Mouse (Mus musculus): ENCODE data around the gene Golga5. TPM values are rescaled to one million over a fixed set of nuclear protein-coding genes. Genes with fewer than 3 reads are reported as not detected.

Gene Golga5
- polyA plus RNA-seq, 1 experiment from 2014 or later: 33.2 TPM

DNA sequence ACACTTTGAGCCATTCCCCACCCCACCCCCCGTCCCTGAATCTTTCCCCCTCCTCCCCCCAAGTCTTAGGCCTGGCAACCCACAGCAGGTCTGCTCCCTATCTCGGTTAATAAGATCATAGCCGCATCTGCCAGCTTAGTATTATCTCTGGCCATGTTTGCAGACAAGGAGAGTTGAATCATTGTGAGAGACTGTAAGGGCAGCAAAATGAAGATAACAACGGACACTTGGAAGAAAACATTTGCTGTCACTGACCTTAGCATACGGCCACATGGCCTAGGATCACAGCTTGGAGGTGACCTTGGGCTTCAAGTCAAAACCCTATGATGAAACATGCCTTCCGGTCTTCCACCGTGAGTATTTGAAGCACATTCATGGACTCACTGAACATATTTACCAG, 28.4 kb upstream of the Golga5 start:
- Histone ChIP-seq H3K4me1 (replicated peaks; ENCODE audit: control insufficient read depth, insufficient read depth, low read length) (peaks cover 15% of the 10 kb centered on the region), H3K9me3 (ENCODE audit: control insufficient read depth, low read length) (no peaks in the 10 kb centered on the region), H3K4me3 (replicated peaks; ENCODE audit: low read length) (no peak overlapping the region), H3K4me2 (ENCODE audit: low read length) (no peak overlapping the region), H3K27me3 (replicated peaks; ENCODE audit: control insufficient read depth, insufficient read depth, low read length) (no peaks in the 10 kb centered on the region), H3K9ac (replicated peaks; ENCODE audit: low read depth, low read length) (no peak overlapping the region), H3K27ac (ENCODE audit: low read length) (no peak overlapping the region), H3K36me3 (ENCODE audit: control insufficient read depth, insufficient read depth) (no peaks in the 10 kb centered on the region)
- ATAC-seq: no peak
- 89% methylated on average over 7 of the region's 7 CpGs for WGBS

DNA sequence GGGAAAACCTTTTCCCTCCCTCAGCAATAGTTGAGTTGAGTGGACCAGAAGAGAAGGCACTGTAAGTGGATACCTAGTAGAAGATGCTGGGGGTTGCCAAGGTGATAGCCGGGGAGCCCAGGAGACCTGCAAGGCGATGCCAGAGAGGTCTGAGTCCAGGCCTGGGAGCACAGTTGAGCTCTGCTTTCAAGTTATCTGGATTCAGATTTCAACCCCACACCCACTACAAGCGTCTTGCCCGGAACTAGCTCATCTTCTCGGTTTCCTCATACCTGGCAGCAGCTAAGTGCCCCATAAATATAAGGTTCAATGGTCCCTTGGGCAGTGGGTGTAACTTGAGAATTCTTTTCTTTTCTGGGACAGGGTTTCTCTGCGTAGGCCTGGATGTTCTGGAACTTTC, 27.8 kb upstream of the Golga5 start:
- Histone ChIP-seq H3K4me2 (ENCODE audit: low read length) (no peak overlapping the region), H3K4me1 (replicated peaks; ENCODE audit: control insufficient read depth, insufficient read depth, low read length) (peaks cover 15% of the 10 kb centered on the region), H3K4me3 (replicated peaks; ENCODE audit: low read length) (no peak overlapping the region), H3K27ac (ENCODE audit: low read length) (no peak overlapping the region), H3K27me3 (replicated peaks; ENCODE audit: control insufficient read depth, insufficient read depth, low read length) (no peaks in the 10 kb centered on the region), H3K36me3 (ENCODE audit: control insufficient read depth, insufficient read depth) (no peaks in the 10 kb centered on the region), H3K9me3 (ENCODE audit: control insufficient read depth, low read length) (no peaks in the 10 kb centered on the region), H3K9ac (replicated peaks; ENCODE audit: low read depth, low read length) (no peak overlapping the region)
- 86% methylated on average over 6 of the region's 6 CpGs for WGBS
- ATAC-seq: no peak

DNA sequence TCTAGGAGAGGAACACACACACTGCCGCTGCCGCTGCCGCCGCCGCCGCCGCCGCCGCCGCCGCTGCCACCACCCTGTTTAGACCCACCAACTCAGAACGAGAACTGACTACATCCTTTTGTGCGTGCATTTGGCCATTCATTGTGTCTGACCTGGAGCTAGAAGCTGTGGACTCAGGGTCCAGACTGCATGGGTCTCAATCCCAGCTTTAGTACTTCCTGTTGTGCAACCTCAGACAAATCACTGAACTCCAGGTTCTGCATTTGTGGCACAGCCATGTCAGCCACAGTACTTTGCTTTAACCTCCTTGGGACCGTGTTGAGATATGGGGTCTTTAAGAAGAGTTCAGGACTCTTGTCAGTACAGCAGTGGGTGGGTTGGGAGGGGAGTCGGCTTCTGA, 26.3 kb upstream of the Golga5 start:
- ATAC-seq: no peak

DNA sequence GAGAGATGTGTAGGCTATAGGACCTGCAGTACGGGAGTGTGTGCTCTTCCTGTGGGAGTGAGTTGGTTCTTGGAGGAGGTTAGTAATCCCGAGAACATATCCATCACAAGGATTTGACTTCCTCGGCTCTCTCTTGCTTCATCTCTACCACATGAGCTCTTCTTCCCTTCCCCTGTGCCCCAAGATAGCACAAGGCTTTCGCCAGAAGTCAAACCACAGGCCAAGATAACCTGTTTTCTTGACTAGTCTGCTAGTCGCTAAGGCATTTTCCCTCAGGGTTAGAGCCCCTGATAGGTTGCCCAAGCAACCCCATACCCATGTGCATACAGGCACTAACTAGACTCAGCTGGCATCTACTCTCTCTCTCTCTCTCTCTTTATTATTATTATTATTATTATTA, 25.3 kb upstream of the Golga5 start:
- H3K4me1 ChIP-seq (replicated peaks; ENCODE audit: control insufficient read depth, insufficient read depth, low read length): peaks cover 7% of the 10 kb centered on the region
- no peak overlapping the region for H3K9ac ChIP-seq (replicated peaks; ENCODE audit: low read depth, low read length)
- no peaks in the 10 kb centered on the region for H3K36me3 ChIP-seq (ENCODE audit: control insufficient read depth, insufficient read depth)
- H3K4me2 ChIP-seq (ENCODE audit: low read length): no peak overlapping the region
- H3K4me3 ChIP-seq (replicated peaks; ENCODE audit: low read length): no peak overlapping the region
- no peaks in the 10 kb centered on the region for H3K9me3 ChIP-seq (ENCODE audit: control insufficient read depth, low read length)
- H3K27me3 ChIP-seq (replicated peaks; ENCODE audit: control insufficient read depth, insufficient read depth, low read length): no peaks in the 10 kb centered on the region
- ATAC-seq: no peak
- 87% methylated on average over 5 of the region's 5 CpGs for WGBS
- H3K27ac ChIP-seq (ENCODE audit: low read length): no peak overlapping the region

More for the DNA sequence above, 26.3 kb upstream of the Golga5 start:
- Histone ChIP-seq H3K9ac (replicated peaks; ENCODE audit: low read depth, low read length) (no peak overlapping the region), H3K9me3 (ENCODE audit: control insufficient read depth, low read length) (no peaks in the 10 kb centered on the region), H3K36me3 (ENCODE audit: control insufficient read depth, insufficient read depth) (no peaks in the 10 kb centered on the region), H3K4me2 (ENCODE audit: low read length) (no peak overlapping the region), H3K4me1 (replicated peaks; ENCODE audit: control insufficient read depth, insufficient read depth, low read length) (peaks cover 13% of the 10 kb centered on the region), H3K27ac (ENCODE audit: low read length) (no peak overlapping the region), H3K4me3 (replicated peaks; ENCODE audit: low read length) (no peak overlapping the region), H3K27me3 (replicated peaks; ENCODE audit: control insufficient read depth, insufficient read depth, low read length) (no peaks in the 10 kb centered on the region)
- 92% methylated on average over 15 of the region's 15 CpGs for WGBS

DNA sequence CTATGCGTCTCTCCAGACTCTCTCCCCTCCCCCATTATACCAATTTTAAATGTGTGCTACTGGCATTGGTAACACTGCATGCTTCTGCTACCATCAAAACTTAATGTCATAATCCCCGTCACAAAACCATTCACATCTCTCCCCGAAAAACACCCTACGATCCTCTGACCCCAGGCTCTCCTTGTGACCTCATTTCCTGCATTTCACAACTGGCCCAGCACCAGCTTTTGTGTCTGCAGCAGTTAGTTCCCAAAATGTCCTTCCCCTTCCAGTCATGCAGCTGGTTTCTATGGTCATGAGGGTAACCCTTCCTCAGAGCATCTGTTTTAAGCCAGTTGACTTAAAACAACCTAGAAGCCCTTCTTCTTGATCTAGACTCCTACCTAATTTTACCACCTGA, 23.5 kb upstream of the Golga5 start:
- Histone ChIP-seq H3K9me3 (ENCODE audit: control insufficient read depth, low read length) (no peaks in the 10 kb centered on the region), H3K9ac (replicated peaks; ENCODE audit: low read depth, low read length) (no peak overlapping the region), H3K36me3 (ENCODE audit: control insufficient read depth, insufficient read depth) (no peaks in the 10 kb centered on the region), H3K4me2 (ENCODE audit: low read length) (no peak overlapping the region), H3K4me1 (replicated peaks; ENCODE audit: control insufficient read depth, insufficient read depth, low read length) (no peaks in the 10 kb centered on the region), H3K27me3 (replicated peaks; ENCODE audit: control insufficient read depth, insufficient read depth, low read length) (no peaks in the 10 kb centered on the region), H3K4me3 (replicated peaks; ENCODE audit: low read length) (no peak overlapping the region), H3K27ac (ENCODE audit: low read length) (no peak overlapping the region)
- WGBS: 75% methylated on average over 4 of the region's 4 CpGs
- ATAC-seq: no peak

DNA sequence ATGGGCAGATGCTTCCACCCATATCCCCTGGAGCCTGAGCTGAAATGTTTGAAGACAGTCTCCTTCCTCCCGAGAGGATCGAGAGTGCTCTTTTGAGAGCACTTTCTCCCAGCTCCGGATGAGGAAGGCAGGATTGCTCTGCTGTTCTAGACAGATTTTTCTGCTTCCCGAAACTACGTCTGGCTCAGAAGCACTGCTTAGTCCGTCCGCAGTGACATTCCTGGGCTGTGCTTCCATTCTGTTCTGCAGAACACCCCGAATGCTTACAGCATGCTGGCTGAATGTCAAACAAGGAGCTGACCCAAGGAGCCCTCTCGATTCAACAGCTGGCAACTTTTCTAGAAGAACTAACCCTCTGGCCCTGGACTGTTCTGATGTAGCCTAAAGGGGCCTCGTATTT, 18.5 kb upstream of the Golga5 start:
- Histone ChIP-seq H3K4me3 (replicated peaks; ENCODE audit: low read length) (no peak overlapping the region), H3K4me1 (replicated peaks; ENCODE audit: control insufficient read depth, insufficient read depth, low read length) (no peaks in the 10 kb centered on the region), H3K27me3 (replicated peaks; ENCODE audit: control insufficient read depth, insufficient read depth, low read length) (no peaks in the 10 kb centered on the region), H3K9ac (replicated peaks; ENCODE audit: low read depth, low read length) (no peak overlapping the region), H3K36me3 (ENCODE audit: control insufficient read depth, insufficient read depth) (no peaks in the 10 kb centered on the region), H3K9me3 (ENCODE audit: control insufficient read depth, low read length) (no peaks in the 10 kb centered on the region), H3K4me2 (ENCODE audit: low read length) (no peak overlapping the region), H3K27ac (ENCODE audit: low read length) (no peak overlapping the region)
- ATAC-seq: no peak
- WGBS: 78% methylated on average over 10 of the region's 10 CpGs

DNA sequence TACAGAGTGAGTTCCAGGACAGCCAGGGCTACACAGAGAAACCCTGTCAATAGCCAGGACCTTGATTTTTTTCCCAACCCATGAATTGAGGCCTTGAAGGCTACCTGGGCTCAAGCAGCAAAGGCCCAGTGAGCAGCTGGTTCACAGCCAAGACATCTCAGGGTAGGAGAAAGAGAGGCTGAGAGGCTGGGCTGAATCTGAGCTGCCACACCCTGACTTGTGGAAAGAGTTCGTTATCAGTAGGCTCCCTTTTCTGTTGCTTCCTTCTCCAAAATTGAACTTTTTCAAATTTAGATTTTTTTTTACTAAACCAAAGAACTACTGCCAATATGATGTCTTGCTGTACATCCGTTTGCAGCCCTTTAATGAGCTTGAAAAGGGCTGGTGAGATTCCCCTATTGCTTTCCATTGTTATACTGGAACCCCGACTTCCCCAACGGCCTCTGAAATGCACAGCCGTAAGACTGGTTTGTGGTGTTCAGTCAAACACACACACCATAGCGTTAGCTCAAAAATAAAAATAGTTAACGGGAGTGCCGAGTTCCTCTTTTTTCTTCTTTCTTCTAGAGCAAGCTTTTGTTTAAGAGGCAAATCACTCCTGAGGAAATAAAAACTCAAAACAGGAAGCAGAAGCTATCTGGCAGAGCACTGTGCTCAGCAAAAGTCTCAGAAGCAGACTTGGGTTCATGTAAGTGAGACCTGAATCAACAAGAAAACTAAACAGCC, 17.6 kb upstream of the Golga5 start:
- Histone ChIP-seq H3K36me3 (ENCODE audit: control insufficient read depth, insufficient read depth) (no peaks in the 10 kb centered on the region), H3K27me3 (replicated peaks; ENCODE audit: control insufficient read depth, insufficient read depth, low read length) (no peaks in the 10 kb centered on the region), H3K4me3 (replicated peaks; ENCODE audit: low read length) (no peak overlapping the region), H3K4me1 (replicated peaks; ENCODE audit: control insufficient read depth, insufficient read depth, low read length) (no peaks in the 10 kb centered on the region), H3K9me3 (ENCODE audit: control insufficient read depth, low read length) (no peaks in the 10 kb centered on the region), H3K27ac (ENCODE audit: low read length) (no peak overlapping the region), H3K4me2 (ENCODE audit: low read length) (no peak overlapping the region), H3K9ac (replicated peaks; ENCODE audit: low read depth, low read length) (no peak overlapping the region)
- WGBS: 59% methylated on average over 8 of the region's 8 CpGs
- no peak for ATAC-seq

DNA sequence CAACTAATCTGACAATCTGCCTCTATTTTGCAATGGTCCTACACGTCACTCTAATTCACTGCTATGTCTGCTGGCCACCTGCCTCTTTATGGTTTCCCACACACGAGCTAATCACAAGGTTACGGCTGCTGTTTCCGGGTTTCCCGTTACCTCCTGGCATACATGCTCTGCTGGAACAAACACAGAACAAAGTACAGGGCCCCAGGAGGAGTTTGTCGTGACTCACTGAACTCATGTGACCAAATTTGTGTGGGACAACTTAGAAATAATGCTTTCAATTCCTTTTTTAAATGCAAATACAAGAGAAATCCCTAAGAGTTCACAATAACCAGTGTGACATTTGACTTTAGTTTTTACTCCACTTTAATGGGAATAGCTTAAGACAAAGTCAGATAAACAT, 15.4 kb upstream of the Golga5 start:
- Histone ChIP-seq H3K9me3 (ENCODE audit: control insufficient read depth, low read length) (no peaks in the 10 kb centered on the region), H3K4me1 (replicated peaks; ENCODE audit: control insufficient read depth, insufficient read depth, low read length) (no peaks in the 10 kb centered on the region), H3K4me2 (ENCODE audit: low read length) (no peak overlapping the region), H3K27ac (ENCODE audit: low read length) (no peak overlapping the region), H3K36me3 (ENCODE audit: control insufficient read depth, insufficient read depth) (no peaks in the 10 kb centered on the region), H3K9ac (replicated peaks; ENCODE audit: low read depth, low read length) (no peak overlapping the region), H3K4me3 (replicated peaks; ENCODE audit: low read length) (no peak overlapping the region), H3K27me3 (replicated peaks; ENCODE audit: control insufficient read depth, insufficient read depth, low read length) (no peaks in the 10 kb centered on the region)
- ATAC-seq: no peak
- 52% methylated on average over 6 of the region's 6 CpGs for WGBS

DNA sequence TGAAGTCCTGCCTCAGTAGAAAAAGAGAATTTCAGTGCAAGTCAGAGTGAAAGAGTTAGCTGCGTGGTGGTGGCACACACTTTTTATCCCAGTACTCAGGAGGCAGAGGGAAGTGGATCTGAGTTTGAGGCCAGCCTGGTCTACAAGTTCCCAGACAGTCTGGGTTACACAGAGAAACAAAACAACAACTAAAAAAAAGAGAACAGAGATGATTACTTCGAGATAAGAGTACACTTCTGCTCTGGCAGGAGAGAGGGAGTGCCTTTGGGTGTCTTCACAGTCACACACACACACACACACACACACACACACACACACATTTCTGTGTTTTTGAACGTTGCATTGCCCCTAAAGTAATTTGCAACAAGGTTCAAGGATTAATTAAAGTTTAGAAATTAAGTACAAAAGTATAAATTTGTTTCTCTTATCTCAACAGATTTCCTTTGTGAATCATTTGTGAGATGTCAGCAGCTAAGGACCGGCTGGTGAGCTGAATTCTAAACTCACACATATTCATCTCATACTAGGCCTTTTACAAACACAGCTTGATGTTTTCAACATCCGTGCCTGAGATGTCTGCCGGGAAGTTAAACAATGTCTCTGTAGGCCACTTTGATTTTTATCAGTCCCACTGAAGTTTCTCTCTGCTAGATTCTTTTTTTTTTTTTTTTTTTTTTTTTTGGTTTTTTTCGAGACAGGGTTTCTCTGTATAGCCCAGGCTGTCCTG, 12.3 kb upstream of the Golga5 start:
- H3K9ac ChIP-seq (replicated peaks; ENCODE audit: low read depth, low read length): no peak overlapping the region
- no peak overlapping the region for H3K4me3 ChIP-seq (replicated peaks; ENCODE audit: low read length)
- no peak for ATAC-seq
- H3K36me3 ChIP-seq (ENCODE audit: control insufficient read depth, insufficient read depth): no peaks in the 10 kb centered on the region
- H3K27ac ChIP-seq (ENCODE audit: low read length): no peak overlapping the region
- H3K4me1 ChIP-seq (replicated peaks; ENCODE audit: control insufficient read depth, insufficient read depth, low read length): no peaks in the 10 kb centered on the region
- WGBS: 87% methylated on average over 7 of the region's 7 CpGs
- no peaks in the 10 kb centered on the region for H3K9me3 ChIP-seq (ENCODE audit: control insufficient read depth, low read length)
- no peak overlapping the region for H3K4me2 ChIP-seq (ENCODE audit: low read length)
- H3K27me3 ChIP-seq (replicated peaks; ENCODE audit: control insufficient read depth, insufficient read depth, low read length): no peaks in the 10 kb centered on the region

Measured in forebrain, embryonic 16.5 days (tissue).